Mouse (Mus musculus): ENCODE data around the gene Ptbp3.

Ptbp3 gene

GRCm38 (mm10) chr4:59439041-59439440, 110.1 kb downstream of the Ptbp3 start:
- no peak for DNase-seq (ENCODE audit: low read depth in 2 of 2, low spot score in 2 of 2)

DNA sequence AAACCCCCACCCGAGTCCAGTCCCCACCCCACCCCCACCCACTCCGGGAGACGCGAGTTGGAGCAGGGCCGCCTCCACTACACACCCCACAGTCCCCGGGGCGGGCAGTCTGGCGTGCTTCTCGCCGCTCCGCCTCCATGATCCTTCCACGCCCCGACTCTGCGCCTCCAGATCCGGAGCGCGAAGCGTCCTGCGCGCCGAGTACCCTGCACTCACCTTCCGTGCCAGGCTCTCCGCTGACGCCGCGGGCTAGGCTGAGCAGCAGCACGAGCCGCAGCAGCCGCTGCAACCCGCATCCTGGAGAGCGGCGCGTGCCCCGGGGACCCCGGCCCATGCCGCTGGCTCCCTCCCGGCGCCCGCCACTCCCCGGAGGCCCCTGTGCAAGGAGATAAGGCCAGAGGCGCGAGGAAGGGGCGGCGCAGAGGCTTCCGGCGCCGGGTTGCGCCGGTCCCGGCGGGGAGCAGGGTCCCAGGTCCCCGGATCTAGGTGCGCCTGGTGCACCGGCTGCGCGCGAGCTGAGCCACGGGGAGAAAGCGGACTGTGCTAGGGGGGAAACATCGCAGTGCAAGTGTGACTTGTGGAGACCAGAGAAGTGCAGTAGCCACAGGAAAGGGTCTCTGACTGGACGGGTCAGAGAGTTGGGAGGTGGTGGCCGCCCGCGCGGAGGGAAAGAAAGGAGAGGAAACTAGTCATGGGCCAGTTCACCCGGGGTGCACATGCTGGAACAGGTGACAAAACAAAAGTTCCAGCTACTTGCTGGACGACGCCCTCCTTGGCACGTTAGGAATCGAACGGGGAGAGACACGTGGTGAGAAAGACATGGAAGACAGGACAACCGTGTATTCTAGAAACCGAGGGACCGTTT, 110.9 kb downstream of the Ptbp3 start, which contains the start of gene Susd1:
Gene Susd1 (minus strand): TSS at position 644 of the 865 bp plus-strand sequence.
- DNase-seq (ENCODE audit: low read depth in 2 of 2, low spot score in 2 of 2): peak; percentile 34 to 44

- DNase-seq (ENCODE audit: low read depth in 2 of 2, low spot score in 2 of 2): no peak
Observed at GRCm38 (mm10) chr4:59435951-59436350, 113.2 kb downstream of the Ptbp3 start.

DNA sequence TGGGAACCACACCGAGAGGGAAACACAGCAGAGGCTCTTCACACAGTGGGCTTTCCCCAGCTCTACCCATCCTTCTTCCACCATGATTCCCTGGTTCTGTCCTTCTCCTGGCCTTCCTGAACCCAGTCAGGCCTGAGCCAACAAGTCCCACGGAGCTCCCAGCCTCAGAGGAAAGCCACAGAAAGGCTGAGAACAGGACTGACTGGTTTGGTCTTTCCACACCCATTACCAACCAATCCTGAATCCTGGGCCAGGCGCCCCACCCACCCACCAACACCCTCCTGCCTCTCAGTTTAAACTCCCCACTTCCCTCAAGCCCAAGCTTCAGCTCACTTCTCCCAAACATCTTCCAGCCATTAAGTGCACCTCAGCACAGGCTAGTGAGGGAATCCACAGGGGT, 115.1 kb downstream of the Ptbp3 start:
- DNase-seq (ENCODE audit: low read depth in 2 of 2, low spot score in 2 of 2): no peak

DNA sequence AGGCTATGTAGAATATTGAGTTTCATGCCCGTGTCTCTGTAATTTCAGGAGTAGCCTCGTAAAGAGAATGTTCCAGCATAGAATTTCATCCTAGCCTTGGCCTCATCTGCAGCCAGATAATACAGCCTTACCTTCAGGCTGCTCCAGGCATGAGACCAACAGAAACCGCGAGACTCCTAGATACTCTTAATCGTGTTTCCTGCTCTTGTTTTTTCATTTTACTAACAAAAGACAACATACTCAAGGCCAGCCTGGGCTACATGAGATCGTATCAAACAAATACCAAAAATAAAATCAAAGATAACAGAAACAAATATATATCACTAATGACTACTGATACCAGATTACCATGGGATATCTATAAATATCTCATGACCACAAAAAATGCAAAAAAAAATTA, 120.0 kb downstream of the Ptbp3 start:
- no peak for DNase-seq (ENCODE audit: low read depth in 2 of 2, low spot score in 2 of 2)

DNA sequence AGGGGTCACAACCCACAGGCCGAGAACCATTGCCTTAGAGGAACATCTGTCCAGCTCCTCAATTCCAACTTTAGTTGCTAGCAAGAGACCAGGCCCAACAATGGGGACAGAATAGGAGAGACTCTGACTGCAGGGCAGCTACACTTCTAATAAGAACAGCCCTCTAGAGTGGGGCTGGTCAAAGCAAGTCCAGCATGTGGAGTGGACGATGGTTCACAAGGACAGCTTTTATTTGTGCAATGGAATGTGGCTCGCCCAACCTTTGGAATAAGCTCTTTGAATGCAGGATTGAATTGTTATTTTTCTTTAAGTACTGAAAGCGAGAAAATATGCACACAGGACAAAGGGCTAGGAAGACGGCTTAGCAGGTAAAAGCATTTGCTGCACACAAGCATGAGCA, 122.7 kb downstream of the Ptbp3 start:
- no peak for DNase-seq (ENCODE audit: low read depth in 2 of 2, low spot score in 2 of 2)

- no peak for DNase-seq (ENCODE audit: low read depth in 2 of 2, low spot score in 2 of 2)
Observed at GRCm38 (mm10) chr4:59422808-59423207, 126.4 kb downstream of the Ptbp3 start.

DNA sequence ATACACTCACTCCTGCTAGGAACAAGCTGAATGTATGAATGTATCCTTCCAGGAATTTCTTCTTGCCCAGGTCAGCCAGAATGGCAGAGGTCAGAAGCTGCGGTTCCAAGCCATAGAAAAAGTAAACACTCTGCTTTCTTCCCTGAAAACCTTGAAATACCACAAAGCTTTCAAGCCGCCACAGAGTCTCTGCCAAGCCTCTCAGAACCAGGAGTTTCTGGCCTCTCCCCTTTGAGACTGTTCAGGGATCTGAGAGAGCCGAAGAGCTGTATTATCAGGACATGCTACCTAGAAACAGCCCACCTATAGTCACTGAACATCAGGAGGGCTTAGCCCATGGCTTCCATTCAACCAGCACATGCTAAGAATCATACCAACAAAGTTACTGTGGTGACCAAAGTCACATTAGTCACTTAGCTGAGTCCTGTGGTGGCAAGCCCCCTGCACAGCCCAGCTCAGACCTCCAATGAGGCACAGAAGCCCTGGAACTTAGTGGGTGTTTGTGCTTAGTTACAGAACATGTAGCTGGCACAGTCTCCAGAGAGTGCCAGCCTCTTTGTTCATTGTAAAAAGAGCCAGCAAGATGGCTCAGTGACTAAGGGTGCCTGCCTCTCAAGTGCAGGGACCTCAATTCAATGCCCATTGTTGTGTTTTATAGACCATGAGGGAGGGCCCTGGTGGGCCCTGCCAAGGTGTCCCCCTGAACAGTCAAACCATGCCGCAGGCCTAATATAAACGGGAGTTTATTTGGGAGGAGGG, 127.0 kb downstream of the Ptbp3 start:
- no peak for DNase-seq (ENCODE audit: low read depth in 2 of 2, low spot score in 2 of 2)

All from CD8-positive naive resting alpha-beta T cell, adult 2 months (primary cell).